Mouse (Mus musculus) common myeloid progenitor, adult 5-6 weeks (primary cell): Measurements from ENCODE around the gene Idi1. TPM values are rescaled to one million over a fixed set of nuclear protein-coding genes. Genes with fewer than 3 reads are reported as not detected.
"Not testable (repeated sequence)": the region's sequence is repeated elsewhere in the genome, so short reads cannot be mapped to it uniquely, and the experiment has no call there.

Experiments used
- ATAC-seq: replicated peaks from 2 replicates; pipeline ENCODE4 v1.8.0; 2016; ENCODE audit warnings: low read depth, mild to moderate bottlenecking, moderate TSS enrichment, inconsistent platforms; ENCODE audit not compliant: poor library complexity, severe bottlenecking
- total RNA-seq: library from RNA; stranded (forward); fragments of 200-1000, 187-1606 nt; gene quantifications from 2 replicates; pipeline ENCODE4 v1.2.3, GENCODE M21; 2017

The Idi1 gene
- total RNA-seq, 1 experiment from 2014 or later, result 42.3 TPM

DNA sequence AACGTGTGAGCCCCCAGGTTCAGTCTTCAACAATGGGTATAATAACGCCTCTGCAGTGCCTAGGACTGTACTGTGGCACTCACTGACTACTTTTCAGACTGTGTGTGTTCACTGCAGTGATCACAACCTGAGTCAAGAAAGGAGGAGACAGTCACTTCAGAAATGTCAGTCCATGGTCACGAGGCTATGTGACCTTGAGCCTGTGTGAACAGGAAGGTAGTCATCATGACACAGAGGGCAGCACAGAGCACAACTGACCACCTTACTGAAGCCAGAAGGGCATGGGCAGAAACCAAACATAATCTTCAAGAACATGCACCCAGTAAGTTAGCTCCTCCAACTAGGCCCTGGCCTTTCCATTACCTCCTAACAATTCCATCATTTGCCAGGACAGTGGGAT lies 3.7 kb upstream of the Idi1 start:
- no peak for ATAC-seq

DNA sequence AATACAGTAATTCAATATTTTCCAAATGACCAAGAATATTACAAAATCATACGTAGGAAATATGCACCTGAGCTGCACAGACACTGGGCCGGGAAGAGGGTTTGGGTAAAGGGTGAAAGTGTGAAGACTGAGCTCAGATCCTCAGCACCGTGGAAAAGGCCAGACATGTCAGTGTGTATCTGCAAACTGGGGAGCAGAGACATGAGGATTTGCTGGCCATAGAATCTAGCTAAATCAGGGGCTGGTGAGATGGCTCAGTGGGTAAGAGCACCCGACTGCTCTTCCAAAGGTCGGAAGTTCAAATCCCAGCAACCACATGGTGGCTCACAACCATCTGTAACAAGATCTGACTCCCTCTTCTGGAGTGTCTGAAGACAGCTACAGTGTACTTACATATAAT lies 1.4 kb upstream of the Idi1 start:
- not testable (repeated sequence) for ATAC-seq

DNA sequence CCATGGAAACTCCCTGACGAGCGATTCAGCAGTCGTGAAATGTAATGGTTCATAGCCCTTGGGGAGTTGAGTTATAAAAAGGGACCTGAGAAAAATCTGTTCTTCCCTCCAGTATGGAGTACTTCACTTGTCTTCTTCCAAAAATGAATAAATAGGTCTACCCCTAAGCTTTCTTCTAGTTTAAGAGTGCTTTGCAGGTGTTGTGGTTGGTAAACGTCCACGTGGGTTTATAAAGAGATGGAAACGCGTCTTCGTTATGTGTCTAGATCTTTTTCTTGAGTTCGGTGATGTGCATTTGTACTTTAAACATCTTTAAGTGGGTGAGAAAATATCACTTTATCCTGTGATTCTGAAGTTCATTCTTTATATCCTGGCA lies 872 bp downstream of the Idi1 start:
- no peak for ATAC-seq

DNA sequence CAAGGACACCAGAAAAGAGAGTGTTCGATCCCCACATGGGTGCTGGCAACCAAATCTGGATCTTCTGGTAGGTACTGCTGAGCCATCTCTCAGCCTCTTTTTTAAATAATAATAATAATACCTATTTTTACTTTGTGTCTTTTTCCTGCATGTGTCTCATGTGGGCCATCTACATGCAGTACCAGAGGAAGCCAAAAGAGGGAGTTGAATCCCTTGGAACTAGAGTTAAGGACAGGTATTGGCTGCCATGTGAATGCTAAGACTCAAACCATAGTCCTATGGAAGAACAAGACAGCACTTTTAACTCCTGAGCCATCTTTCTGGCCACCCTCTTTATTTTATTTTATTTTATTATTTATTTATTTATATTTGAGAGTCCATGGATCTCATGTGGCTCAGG lies 3.3 kb downstream of the Idi1 start:
- no peak for ATAC-seq

DNA sequence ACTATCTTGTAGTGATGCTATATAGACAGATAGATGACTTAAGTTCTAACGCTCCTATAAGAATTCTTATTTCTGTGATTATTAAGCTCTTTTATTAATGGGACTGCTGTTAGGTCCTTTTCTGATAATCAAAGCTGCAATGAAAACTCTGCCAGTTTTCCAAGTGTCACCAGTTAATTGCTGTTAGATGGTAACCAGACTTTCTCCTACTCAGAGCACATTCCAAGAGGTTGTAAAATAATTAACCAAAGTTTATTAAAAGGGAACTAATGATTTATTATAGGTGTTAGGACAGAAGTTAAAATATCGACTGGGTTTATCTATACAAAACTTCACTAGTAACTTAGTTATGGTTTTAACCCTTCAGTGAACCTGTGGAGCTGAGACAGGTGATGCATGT lies 20.7 kb downstream of the Idi1 start:
- not testable (repeated sequence) for ATAC-seq

DNA sequence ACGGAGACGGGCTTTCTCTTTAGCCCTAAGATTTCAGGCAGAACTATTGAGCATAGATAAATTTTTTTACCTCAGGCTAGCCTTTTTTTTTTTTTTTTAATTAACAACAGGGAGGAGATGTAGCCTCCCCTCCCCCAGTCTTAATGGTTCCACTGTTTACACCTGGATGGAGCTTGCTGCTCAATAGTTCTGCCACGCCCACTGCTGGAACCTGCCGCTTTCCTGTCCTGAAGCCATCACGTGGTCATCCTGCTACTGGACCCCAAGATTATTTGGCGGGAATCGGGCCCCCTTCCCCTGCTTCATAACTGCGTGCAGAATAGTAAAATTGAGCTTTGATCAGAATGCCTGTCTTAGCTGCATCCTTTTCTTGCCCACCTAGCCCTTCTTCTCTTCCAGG lies 28.6 kb downstream of the Idi1 start:
- ATAC-seq, result not testable (repeated sequence)

DNA sequence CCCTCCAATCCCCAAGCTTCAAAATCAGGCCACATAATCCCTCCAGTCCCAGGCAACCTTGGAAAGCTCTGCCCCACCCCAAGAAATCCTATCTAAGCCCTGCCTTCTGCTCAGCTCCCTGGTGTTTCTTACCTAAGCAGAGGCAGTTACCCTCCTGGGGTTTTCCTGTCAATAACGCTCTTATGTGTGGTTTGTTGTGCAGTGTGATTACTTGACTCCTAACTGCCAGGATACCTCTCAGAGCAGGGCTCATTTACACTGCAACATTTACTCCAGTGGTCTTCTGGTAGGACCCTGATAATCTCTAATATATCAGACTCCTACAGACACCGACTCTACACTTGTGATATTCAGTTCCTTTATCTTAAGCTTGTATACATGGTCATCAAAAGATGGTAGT lies 48.2 kb downstream of the Idi1 start:
- no peak; the same call in 1 of the 2 replicates for ATAC-seq

DNA sequence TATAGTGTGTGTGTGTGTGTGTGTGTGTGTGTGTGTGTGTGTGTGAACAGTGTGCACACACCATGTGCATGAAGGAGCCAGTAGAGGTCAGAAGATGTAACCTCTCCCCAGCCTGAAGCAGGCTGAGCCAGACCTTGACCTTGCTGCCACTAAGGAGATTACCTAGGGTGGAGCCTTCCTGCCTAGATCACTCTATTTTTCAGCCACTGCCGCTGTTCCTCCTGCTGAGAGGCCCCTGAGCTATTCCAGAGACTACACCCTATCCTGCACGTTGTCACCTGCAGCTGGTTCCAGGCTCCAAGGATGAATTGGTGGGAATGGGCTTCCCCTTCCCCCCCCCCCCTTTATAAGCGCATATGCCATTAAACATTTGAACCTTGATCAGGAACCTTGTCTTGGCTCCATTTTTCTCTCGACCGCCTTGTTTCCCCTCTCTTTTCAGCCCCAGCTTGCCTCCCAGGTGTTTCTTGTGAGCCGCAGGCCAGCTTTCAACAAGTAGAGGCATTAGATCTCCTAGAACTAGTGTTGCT lies 52.4 kb downstream of the Idi1 start:
- ATAC-seq, result not testable (repeated sequence)

DNA sequence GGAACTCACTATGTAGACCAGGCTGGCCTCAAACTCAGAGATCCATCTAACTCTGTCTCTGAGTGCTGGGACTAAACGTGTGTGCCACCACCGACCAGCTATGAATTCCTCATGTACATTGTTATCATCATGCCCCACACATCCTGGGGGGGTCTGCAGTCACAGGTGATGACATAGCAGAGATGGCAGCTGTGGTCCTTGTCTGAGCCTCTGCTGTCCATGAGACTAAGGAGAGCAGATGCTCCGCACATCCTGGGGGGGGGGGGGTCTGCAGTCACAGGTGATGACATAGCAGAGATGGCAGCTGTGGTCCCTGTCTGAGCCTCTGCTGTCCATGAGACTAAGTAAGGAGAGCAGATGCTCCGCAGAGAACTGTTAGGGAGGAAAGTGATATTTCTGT lies 55.8 kb downstream of the Idi1 start:
- ATAC-seq, result not testable (repeated sequence)

DNA sequence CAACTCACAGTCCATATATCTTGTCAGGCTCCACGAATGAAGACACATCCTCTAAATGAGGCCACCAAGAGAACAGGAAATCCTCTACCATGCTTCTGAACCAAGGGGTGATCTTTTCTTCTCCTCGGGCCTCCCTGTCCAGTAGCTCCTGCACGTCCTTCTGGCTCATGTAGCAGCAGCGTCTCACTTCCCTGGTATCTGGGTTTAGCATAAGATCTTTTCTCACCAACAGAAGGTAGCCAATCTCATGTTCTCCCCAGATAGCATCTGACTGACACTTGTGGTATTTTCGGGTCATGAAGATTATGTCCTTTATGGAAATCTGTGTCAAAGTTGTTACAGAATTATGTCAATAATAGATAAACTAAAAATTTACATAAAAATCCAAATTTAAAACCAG lies 56.4 kb downstream of the Idi1 start:
- not testable (repeated sequence) for ATAC-seq

Other genes with a start within 250 kb of the Idi1 start
- 25.0 and 29.4 TPM in 2 replicates for gene Wdr37, start 13.6 kb upstream of the Idi1 start, total RNA-seq
- gene Gm9745, start 62.7 kb downstream of the Idi1 start, total RNA-seq, result not detected in 2 replicates
- not detected in 2 replicates for gene Idi2, start 67.4 kb downstream of the Idi1 start, total RNA-seq
- 164 and 207 TPM in 2 replicates for gene Gtpbp4, start 110.6 kb downstream of the Idi1 start, total RNA-seq
- 90.9 and 92.9 TPM in 2 replicates for gene Larp4b, start 208.4 kb downstream of the Idi1 start, total RNA-seq